Mouse (Mus musculus) brain, embryonic 14.5 days (tissue): ENCODE measurements at regions not wholly inside any gene's neighbourhood (a gene's known extent, or its start where the extent isn't known, plus 50 kb on each side); places are given as distances from the start of the nearest gene placed in this dataset.

Experiments
- CTCF ChIP-seq: fragments of 200-500 bp; IDR thresholded peaks from 2 replicates; pipeline ENCODE4 v1.5.1; 2012; ENCODE audit warnings: inconsistent platforms, mild to moderate bottlenecking, moderate library complexity, borderline replicate concordance; ENCODE audit not compliant: insufficient read depth, insufficient read length; ENCODE audit errors: extremely low read depth
- POLR2A ChIP-seq: fragments of 200-500 bp; IDR thresholded peaks from 2 replicates; pipeline ENCODE4 v1.6.1; 2012; ENCODE audit warnings: mild to moderate bottlenecking, inconsistent platforms, borderline replicate concordance; ENCODE audit not compliant: poor library complexity, insufficient read depth, insufficient read length, severe bottlenecking; ENCODE audit errors: extremely low read depth

DNA sequence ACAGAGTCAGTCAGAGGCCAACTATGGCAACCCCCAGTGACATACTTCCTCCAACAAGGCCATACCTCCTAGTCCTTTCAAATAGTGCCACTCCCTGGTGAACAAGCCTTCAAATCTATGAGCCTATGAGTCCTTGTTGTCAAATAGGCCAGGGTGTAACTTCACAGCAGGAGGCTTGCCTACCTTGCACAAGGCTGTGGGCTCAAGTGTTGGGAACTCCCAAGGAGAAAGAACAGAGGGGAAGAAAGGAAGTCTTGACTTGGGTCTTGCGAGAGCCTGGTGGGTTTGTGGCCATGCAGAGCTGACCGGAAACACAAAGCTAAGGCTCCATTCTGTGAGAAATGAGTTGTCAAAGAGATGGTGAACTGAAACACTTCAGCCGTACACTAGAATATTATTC, 154.6 kb upstream of the Spdye4c start:
- TF ChIP-seq POLR2A (no peak), CTCF (no peak)
